Comparison of ENCODE assay signal across 18 mouse cellular contexts in the genomic region with DNA sequence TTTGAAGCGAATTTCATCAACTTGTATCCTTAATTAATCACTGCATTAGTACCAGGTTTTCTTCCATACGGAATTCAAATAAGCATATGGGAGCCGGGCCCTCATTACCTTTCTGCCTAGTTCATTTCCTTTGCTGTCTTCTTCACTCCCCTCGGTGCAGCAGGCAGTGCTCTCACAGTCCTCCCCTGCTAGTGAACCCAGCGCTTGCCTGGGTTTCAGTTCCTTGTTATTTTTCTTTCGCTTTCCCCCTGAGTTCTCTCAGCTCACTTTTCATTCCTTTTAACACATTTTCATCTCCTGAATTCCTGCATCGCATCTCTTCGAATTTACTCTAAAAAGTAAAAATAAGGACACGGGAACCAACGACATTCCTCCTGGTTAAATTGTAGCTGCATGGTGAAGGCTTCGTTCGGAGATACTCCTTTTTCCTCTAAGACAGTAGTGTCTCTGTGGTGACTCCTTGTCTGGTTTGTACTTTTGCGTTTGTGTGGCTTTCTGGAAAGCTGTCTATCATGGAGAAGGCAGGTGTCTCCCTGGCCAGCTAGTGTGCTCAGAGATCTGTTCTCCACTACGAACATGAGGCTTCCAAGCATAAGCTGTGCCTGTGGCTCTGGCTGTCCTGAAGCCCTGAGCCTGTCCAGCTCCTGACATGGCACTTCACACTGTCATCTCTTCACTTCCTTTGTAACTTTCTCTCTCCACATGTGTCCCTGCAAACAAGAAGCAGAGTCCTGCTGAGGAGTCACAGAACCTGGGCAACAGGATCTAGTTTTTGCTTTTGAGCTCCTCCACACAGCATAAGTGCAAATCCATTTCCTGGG.
DNase-seq lines count a peak whose midpoint lies in the region; ATAC-seq and TF ChIP-seq lines count a peak whose summit lies in the region.
"Had no signal": no experiment of that assay in that cellular context is flagged by ENCODE, and none has a peak within 500 bp of the region (broad histone marks: within the 10 kb centered on the region; RNA-seq: fewer than 3 reads in every experiment).

No protein-coding gene starts in this region.

- peak overlapping the region; percentile 7; the same call in 1 of the 2 replicates for H3K4me2 ChIP-seq in embryonic facial prominence, embryonic 14.5 days (ENCODE audit: low read depth, low read length)
- H3K4me2 ChIP-seq in heart, postnatal 0 days (ENCODE audit: low read depth, low read length), result peak overlapping the region; percentile 53
- H3K4me2 ChIP-seq in CH12.LX (ENCODE audit: insufficient read depth, low read depth, poor library complexity, severe bottlenecking), result peak overlapping the region; percentile 88
- no peak overlapping the region for H3K4me2 ChIP-seq in intestine, embryonic 16.5 days (ENCODE audit: low read depth, low read length)
- H3K4me2 ChIP-seq: limb, embryonic 13.5 days had no signal

- H3K4me1 ChIP-seq in embryonic facial prominence, embryonic 14.5 days (ENCODE audit: control insufficient read depth, insufficient read depth, low read length), result no peaks in the 10 kb centered on the region
- H3K4me1 ChIP-seq in embryonic facial prominence, embryonic 10.5 days, result peaks cover 6% of the 10 kb centered on the region
- no peaks in the 10 kb centered on the region for H3K4me1 ChIP-seq in heart, postnatal 0 days (ENCODE audit: control insufficient read depth, insufficient read depth)
- peaks cover 3 to 17% of the 10 kb centered on the region in 2 experiments for H3K4me1 ChIP-seq in CH12.LX (ENCODE audit: control insufficient read depth in 1 of 2, insufficient read depth in 2 of 2)
- H3K4me1 ChIP-seq in megakaryocyte, embryonic 14.5 days, result no peaks in the 10 kb centered on the region; the same call in 1 of the 2 replicates
- peaks cover 13% of the 10 kb centered on the region for H3K4me1 ChIP-seq in hindbrain, embryonic 10.5 days (replicated peaks)
- no peaks in the 10 kb centered on the region for H3K4me1 ChIP-seq in intestine, embryonic 16.5 days (ENCODE audit: control insufficient read depth, insufficient read depth, low read length)

- no peak overlapping the region for H3K9ac ChIP-seq in embryonic facial prominence, embryonic 14.5 days (ENCODE audit: low read depth, low read length)
- peak overlapping the region; percentile 20; the same call in 1 of the 2 replicates for H3K9ac ChIP-seq in heart, postnatal 0 days (replicated peaks; ENCODE audit: low read depth, low read length)
- 0 out of 2 replicates have a peak overlapping the region, but pooled peaks have one; percentile 27 for H3K9ac ChIP-seq in CH12.LX (ENCODE audit: insufficient read depth, low read depth)
- no peak overlapping the region for H3K9ac ChIP-seq in intestine, embryonic 16.5 days (ENCODE audit: low read depth, low read length)
- H3K9ac ChIP-seq: limb, embryonic 13.5 days had no signal

- H3K4me3 ChIP-seq in embryonic facial prominence, embryonic 14.5 days (ENCODE audit: low read depth, low read length), result no peak overlapping the region
- H3K4me3 ChIP-seq in embryonic facial prominence, embryonic 10.5 days, result no peak overlapping the region
- H3K4me3 ChIP-seq in heart, postnatal 0 days (ENCODE audit: low read depth, low read length), result peak overlapping the region; percentile 31
- H3K4me3 ChIP-seq in CH12.LX (replicated peaks in 1 of 3; ENCODE audit: low read depth in 2 of 3, low read length in 2 of 3, poor library complexity in 1 of 3), result peak overlapping the region in 2 of 3 experiments; percentile 28 to 39
- H3K4me3 ChIP-seq in megakaryocyte, embryonic 14.5 days (replicated peaks), result peak overlapping the region; percentile 69
- H3K4me3 ChIP-seq in hindbrain, embryonic 10.5 days, result no peak overlapping the region
- no peak overlapping the region for H3K4me3 ChIP-seq in intestine, embryonic 16.5 days (ENCODE audit: low read length)
- H3K4me3 ChIP-seq: limb, embryonic 13.5 days had no signal

- H3K27ac ChIP-seq in embryonic facial prominence, embryonic 14.5 days (replicated peaks; ENCODE audit: low read depth, low read length), result no peak overlapping the region
- H3K27ac ChIP-seq in embryonic facial prominence, embryonic 10.5 days (replicated peaks), result no peak overlapping the region
- no peak overlapping the region for H3K27ac ChIP-seq in heart, postnatal 0 days (ENCODE audit: low read depth)
- H3K27ac ChIP-seq in CH12.LX (ENCODE audit: insufficient read depth, low read depth), result no peak overlapping the region
- H3K27ac ChIP-seq in hindbrain, embryonic 10.5 days, result no peak overlapping the region
- no peak overlapping the region for H3K27ac ChIP-seq in intestine, embryonic 16.5 days (ENCODE audit: low read length)
- H3K27ac ChIP-seq: hindbrain, postnatal 0 days; limb, embryonic 13.5 days had no signal

- no peak for TF ChIP-seq EP300 in heart, postnatal 0 days (IDR thresholded peaks at IDR 0.05; ENCODE audit: low read depth)
- TF ChIP-seq EP300 in CH12.LX (IDR thresholded peaks at IDR 0.05; ENCODE audit: low read length), result peak; percentile 95

- H3K36me3 ChIP-seq in embryonic facial prominence, embryonic 14.5 days (ENCODE audit: control insufficient read depth, insufficient read depth, low read length), result no peaks in the 10 kb centered on the region
- no peaks in the 10 kb centered on the region for H3K36me3 ChIP-seq in embryonic facial prominence, embryonic 10.5 days (replicated peaks)
- no peaks in the 10 kb centered on the region for H3K36me3 ChIP-seq in heart, postnatal 0 days (replicated peaks; ENCODE audit: control insufficient read depth, insufficient read depth, low read length)
- H3K36me3 ChIP-seq in CH12.LX (replicated peaks in 1 of 2; ENCODE audit: control insufficient read depth in 1 of 2, insufficient read depth in 1 of 2, low read length in 1 of 2), result no peaks in the 10 kb centered on the region
- no peaks in the 10 kb centered on the region for H3K36me3 ChIP-seq in megakaryocyte, embryonic 14.5 days (replicated peaks; ENCODE audit: low read length)
- no peaks in the 10 kb centered on the region for H3K36me3 ChIP-seq in hindbrain, embryonic 10.5 days
- H3K36me3 ChIP-seq in intestine, embryonic 16.5 days (ENCODE audit: control insufficient read depth, insufficient read depth, low read length), result no peaks in the 10 kb centered on the region
- H3K36me3 ChIP-seq: limb, embryonic 13.5 days had no signal

- H3K27me3 ChIP-seq in embryonic facial prominence, embryonic 14.5 days (replicated peaks; ENCODE audit: control insufficient read depth, insufficient read depth, low read length), result no peaks in the 10 kb centered on the region
- H3K27me3 ChIP-seq in embryonic facial prominence, embryonic 10.5 days (replicated peaks; ENCODE audit: low read depth, poor library complexity, severe bottlenecking), result no peaks in the 10 kb centered on the region
- H3K27me3 ChIP-seq in heart, postnatal 0 days (ENCODE audit: control insufficient read depth, insufficient read depth, low read length), result no peaks in the 10 kb centered on the region
- no peaks in the 10 kb centered on the region for H3K27me3 ChIP-seq in CH12.LX (replicated peaks)
- H3K27me3 ChIP-seq in megakaryocyte, embryonic 14.5 days (replicated peaks), result no peaks in the 10 kb centered on the region
- H3K27me3 ChIP-seq in hindbrain, embryonic 10.5 days (ENCODE audit: insufficient read depth, poor library complexity, severe bottlenecking), result no peaks in the 10 kb centered on the region
- no peaks in the 10 kb centered on the region for H3K27me3 ChIP-seq in intestine, embryonic 16.5 days (replicated peaks; ENCODE audit: control insufficient read depth, insufficient read depth, low read length)
- H3K27me3 ChIP-seq: limb, embryonic 13.5 days had no signal

- no peak for TF ChIP-seq CTCF in heart, postnatal 0 days (IDR thresholded peaks at IDR 0.05; ENCODE audit: low read depth)
- TF ChIP-seq CTCF in CH12.LX (conservative IDR thresholded peaks at IDR 0.05 in 1 of 2, IDR thresholded peaks at IDR 0.05 in 1 of 2; ENCODE audit: low read depth in 2 of 2, low read length in 2 of 2), result no peak

- dilution Hi-C loops in CH12.LX (cut with MboI; ENCODE audit: extremely low pct_ligation_motif_present, extremely low pct_unique_long_range_greater_than_20kb, low sequenced_read_pairs), result no loop called here

- H3K9me3 ChIP-seq in embryonic facial prominence, embryonic 14.5 days (ENCODE audit: control insufficient read depth, low read length), result no peaks in the 10 kb centered on the region
- no peaks in the 10 kb centered on the region for H3K9me3 ChIP-seq in embryonic facial prominence, embryonic 10.5 days
- no peaks in the 10 kb centered on the region for H3K9me3 ChIP-seq in heart, postnatal 0 days (replicated peaks; ENCODE audit: control insufficient read depth, low read length)
- no peaks in the 10 kb centered on the region for H3K9me3 ChIP-seq in CH12.LX (replicated peaks; ENCODE audit: low read length)
- no peaks in the 10 kb centered on the region for H3K9me3 ChIP-seq in megakaryocyte, embryonic 14.5 days
- no peaks in the 10 kb centered on the region for H3K9me3 ChIP-seq in hindbrain, embryonic 10.5 days
- H3K9me3 ChIP-seq in intestine, embryonic 16.5 days (ENCODE audit: control insufficient read depth, low read length), result no peaks in the 10 kb centered on the region
- H3K9me3 ChIP-seq: limb, embryonic 13.5 days had no signal

- DNase-seq in embryonic facial prominence, embryonic 14.5 days (ENCODE audit: low spot score), result no peak
- DNase-seq in embryonic facial prominence, embryonic 10.5 days (ENCODE audit: low spot score), result no peak
- DNase-seq in heart, postnatal 0 days (ENCODE audit: low spot score), result peak; percentile 27
- DNase-seq in heart, adult 11 months, result no peak
- DNase-seq in CH12.LX (ENCODE audit: extremely low read depth), result peak; percentile 84
- DNase-seq in hindbrain, embryonic 10.5 days (ENCODE audit: low spot score), result no peak
- DNase-seq: adrenal gland, adult 2 months; cerebellum, postnatal 10 days; gastrocnemius, postnatal 10 days; kidney, adult 9 months; lung, adult 18-20 months; right cerebral cortex, postnatal 25 days; thymus, postnatal 4 days had no signal

- no peak for TF ChIP-seq POLR2A in CH12.LX (IDR thresholded peaks at IDR 0.05; ENCODE audit: low read depth, low read length)

- in situ Hi-C loops in CH12.LX (cut with MboI; ENCODE audit: low pct_ligation_motif_present, low pct_unique_long_range_greater_than_20kb, low sequenced_read_pairs), result no loop called here

- no peak for ATAC-seq in embryonic facial prominence, embryonic 14.5 days (ENCODE audit: low read depth)
- ATAC-seq in heart, postnatal 0 days (ENCODE audit: insufficient read depth, low read depth), result peak; percentile 68
- ATAC-seq in intestine, embryonic 16.5 days, result no peak
- ATAC-seq: forebrain, embryonic 14.5 days; hindbrain, postnatal 0 days had no signal

- WGBS in embryonic facial prominence, embryonic 14.5 days, result 49% methylated on average over 14 of the region's 14 CpGs
- WGBS in embryonic facial prominence, embryonic 10.5 days, result 65% methylated on average over 14 of the region's 14 CpGs
- 41% methylated on average over 14 of the region's 14 CpGs for WGBS in heart, postnatal 0 days
- 63% methylated on average over 14 of the region's 14 CpGs for WGBS in hindbrain, embryonic 10.5 days
- 65% methylated on average over 14 of the region's 14 CpGs for WGBS in intestine, embryonic 16.5 days

- no peak; the same call in 1 of the 2 replicates for TF ChIP-seq RAD21 in CH12.LX (IDR thresholded peaks at IDR 0.05; ENCODE audit: low read depth, low read length)

- no peaks in the 10 kb centered on the region for H3K79me2 ChIP-seq in CH12.LX (replicated peaks; ENCODE audit: control insufficient read depth, extremely low read depth, insufficient read depth, poor library complexity, severe bottlenecking)

Comparison
In these comparisons a context has a peak if more than half of its experiments do, and no peak if none do; other contexts are left out.
1. DNase-seq: peak in heart, postnatal 0 days (single experiment) and CH12.LX (single experiment); none in embryonic facial prominence, embryonic 14.5 days (single experiment), embryonic facial prominence, embryonic 10.5 days (single experiment), heart, adult 11 months (single experiment) and hindbrain, embryonic 10.5 days (single experiment).
2. H3K4me3 ChIP-seq: peak in heart, postnatal 0 days (single experiment), CH12.LX (2 of 3) and megakaryocyte, embryonic 14.5 days (single experiment); none in embryonic facial prominence, embryonic 14.5 days (single experiment), embryonic facial prominence, embryonic 10.5 days (single experiment), hindbrain, embryonic 10.5 days (single experiment) and intestine, embryonic 16.5 days (single experiment).
3. H3K9ac ChIP-seq: peak in heart, postnatal 0 days (single experiment) and CH12.LX (single experiment); none in embryonic facial prominence, embryonic 14.5 days (single experiment) and intestine, embryonic 16.5 days (single experiment).